Mouse (Mus musculus): Measurements from ENCODE around the gene Psmc1.

Gene Psmc1

GRCm38 (mm10) chr12:100104530-100104929 is 5.4 kb upstream of the Psmc1 start:
- TF ChIP-seq GATA4 (IDR thresholded peaks at IDR 0.05; ENCODE audit: insufficient replicate concordance, low read length) = no peak

DNA sequence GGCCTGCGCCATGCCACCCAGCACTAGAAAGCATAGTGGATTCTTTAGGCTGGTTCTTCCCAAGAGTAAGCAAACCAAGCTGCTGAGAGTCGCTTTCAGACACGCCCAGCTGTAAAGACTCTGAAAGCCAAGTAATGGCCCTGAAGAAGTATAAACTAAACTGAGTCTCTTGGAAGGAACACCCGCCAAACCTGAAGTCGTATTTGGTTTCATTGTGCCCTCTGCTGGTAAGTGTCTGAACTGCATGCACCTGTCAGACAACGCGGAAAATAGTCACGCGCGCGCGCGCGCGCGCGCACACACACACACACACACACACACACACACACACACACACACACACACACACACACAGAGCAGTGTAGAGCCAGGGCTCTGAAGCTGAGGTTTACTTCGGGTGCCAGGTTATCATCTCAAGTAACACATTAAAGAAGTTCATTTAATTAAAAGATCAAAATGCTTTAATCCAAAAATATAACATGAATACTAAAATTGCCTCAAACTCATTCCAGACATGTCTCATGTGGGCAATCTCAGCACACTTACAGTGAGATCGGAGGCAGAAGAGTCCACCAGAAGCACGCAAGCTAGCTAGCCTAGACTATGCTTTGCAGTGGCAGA is 3.6 kb upstream of the Psmc1 start:
- TF ChIP-seq GATA4 (IDR thresholded peaks at IDR 0.05; ENCODE audit: insufficient replicate concordance, low read length) = no peak

DNA sequence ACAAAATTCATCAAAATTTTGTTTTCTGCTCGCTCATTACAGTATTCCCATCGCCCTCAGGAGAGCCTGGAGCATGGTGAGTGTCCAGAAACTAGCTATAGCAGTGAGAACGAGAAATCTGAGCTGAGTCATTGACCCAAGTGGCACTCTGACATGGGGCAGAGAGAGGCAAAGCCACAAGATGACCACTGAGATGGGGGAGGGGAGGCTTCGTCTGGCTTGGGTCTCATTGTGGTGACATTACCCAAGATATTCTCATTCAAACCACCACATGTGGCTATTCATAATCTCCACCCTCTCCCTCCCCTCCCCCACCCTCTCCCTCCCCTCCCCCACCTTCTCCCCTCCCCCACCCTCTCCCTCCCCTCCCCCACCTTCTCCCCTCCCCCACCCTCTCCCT is 2.5 kb upstream of the Psmc1 start:
- no peak for TF ChIP-seq GATA4 (IDR thresholded peaks at IDR 0.05; ENCODE audit: insufficient replicate concordance, low read length)

DNA sequence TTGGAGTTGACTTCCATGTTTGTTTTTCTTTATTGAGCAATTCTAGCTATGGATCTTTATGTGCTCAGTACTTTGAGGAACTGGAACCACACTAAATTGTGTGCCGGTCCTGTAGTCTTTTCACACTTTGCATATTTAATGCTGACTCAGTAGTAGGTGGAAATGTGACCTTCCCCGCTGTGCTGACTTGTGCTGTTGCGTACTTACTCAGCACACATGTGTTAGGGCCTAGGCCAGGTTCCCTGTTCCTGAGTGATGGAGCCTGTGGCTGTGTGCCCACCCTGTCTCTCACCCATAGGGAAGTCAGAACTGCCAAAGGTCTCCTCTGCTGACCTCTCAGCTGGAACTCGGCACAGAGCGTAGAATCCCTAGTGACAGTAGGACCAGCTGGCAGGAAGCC is 6.0 kb downstream of the Psmc1 start:
- no peak for TF ChIP-seq GATA4 (IDR thresholded peaks at IDR 0.05; ENCODE audit: insufficient replicate concordance, low read length)

- TF ChIP-seq GATA4 (IDR thresholded peaks at IDR 0.05; ENCODE audit: insufficient replicate concordance, low read length) = no peak
These were observed 13.0 kb downstream of the Psmc1 start for GRCm38 (mm10) chr12:100122921-100123381.

GRCm38 (mm10) chr12:100123476-100123875 is 13.5 kb downstream of the Psmc1 start:
- TF ChIP-seq GATA4 (IDR thresholded peaks at IDR 0.05; ENCODE audit: insufficient replicate concordance, low read length) = no peak

GRCm38 (mm10) chr12:100124913-100125798 is 15.2 kb downstream of the Psmc1 start:
- no peak for TF ChIP-seq GATA4 (IDR thresholded peaks at IDR 0.05; ENCODE audit: insufficient replicate concordance, low read length)

DNA sequence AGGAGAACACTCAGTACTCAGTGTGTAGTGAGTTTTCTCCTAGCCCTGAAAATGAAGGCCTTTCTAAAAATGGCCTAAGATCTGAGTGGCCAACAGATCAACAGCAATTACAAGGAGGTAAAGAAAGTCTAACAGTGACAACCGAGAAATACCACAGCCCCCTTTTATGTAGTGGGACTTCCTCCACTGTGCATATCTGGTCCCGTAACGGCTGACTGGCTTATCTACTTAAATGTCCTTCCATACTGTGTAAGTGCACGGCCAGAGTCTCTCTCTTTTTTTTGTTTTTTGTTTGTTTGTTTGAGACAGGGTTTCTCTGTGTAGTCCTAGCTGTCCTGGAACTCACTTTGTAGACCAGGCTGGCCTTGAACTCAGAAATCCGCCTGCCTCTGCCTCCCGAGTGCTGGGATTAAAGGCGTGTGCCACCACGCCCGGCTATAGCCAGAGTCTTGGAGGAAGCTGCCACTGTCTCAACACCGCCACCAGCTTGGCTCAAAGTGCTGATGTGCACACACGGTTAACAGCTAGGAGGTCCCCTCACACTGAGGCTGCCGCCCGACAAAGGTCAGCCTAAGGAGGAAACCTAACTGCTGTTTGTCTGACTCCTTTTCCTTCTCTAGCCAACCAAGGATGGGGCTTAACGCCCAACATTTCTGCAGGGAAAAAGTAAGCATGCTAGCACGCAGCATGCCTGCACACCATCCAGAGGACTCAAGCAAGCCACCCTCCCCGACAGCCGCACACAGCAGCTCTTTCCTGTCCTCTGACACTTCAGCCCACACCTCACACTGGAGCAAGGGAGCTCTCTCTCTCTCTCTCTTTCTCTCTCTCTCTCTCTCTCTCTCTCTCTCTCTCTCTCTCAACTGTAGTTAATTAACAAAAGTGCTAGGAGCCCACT is 17.3 kb downstream of the Psmc1 start:
- TF ChIP-seq GATA4 (IDR thresholded peaks at IDR 0.05; ENCODE audit: insufficient replicate concordance, low read length) = no peak

DNA sequence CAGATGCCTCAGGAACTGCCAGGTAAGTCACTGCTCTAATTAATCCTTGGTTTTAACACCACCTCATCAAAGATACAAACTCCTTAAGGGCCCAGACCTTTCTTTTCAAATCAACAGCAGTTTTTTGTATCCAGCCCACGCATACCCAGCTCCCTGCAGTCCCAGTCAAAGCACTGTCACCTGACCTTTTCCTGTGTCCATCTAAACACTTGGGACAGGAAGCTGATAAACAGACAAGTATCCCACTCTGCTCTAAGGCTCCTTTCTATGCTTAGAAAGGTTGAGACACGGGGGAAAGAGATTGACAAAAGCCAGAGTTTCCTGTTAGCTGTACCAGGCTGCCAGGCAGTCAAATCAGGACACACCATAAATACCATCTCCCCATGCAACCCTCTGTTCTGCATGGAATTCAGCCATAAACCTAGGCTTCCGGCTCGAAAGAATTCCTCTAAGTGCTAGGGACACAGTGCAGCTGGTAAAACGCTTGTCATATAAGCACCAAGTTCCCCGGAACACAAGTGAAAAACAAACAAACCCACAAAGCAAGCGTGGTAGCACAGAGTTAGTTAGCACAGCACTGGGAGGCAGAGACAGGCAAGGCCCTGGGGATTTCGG is 18.0 kb downstream of the Psmc1 start:
- no peak for TF ChIP-seq GATA4 (IDR thresholded peaks at IDR 0.05; ENCODE audit: insufficient replicate concordance, low read length)

GRCm38 (mm10) chr12:100128522-100128921 is 18.6 kb downstream of the Psmc1 start:
- no peak for TF ChIP-seq GATA4 (IDR thresholded peaks at IDR 0.05; ENCODE audit: insufficient replicate concordance, low read length)

DNA sequence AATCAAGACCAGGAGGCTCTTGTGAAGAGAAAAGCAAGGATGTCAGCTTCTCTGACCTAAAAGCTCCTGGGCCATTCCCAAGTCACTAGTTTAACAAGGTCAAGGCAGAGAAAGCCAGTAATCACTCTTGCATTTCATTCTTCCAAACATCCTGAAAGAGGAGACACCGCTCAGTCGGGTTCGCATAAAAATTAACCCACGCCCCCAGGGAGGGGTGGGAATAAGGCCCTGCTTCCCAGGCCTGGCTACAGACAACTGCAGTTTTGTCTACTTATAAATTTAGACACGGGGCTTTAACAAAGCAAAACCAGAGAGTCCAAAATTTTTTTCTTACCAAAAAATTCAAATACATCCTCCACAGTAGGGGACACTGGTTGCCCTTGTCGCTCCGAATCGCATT is 19.0 kb downstream of the Psmc1 start:
- TF ChIP-seq GATA4 (IDR thresholded peaks at IDR 0.05; ENCODE audit: insufficient replicate concordance, low read length) = no peak

DNA sequence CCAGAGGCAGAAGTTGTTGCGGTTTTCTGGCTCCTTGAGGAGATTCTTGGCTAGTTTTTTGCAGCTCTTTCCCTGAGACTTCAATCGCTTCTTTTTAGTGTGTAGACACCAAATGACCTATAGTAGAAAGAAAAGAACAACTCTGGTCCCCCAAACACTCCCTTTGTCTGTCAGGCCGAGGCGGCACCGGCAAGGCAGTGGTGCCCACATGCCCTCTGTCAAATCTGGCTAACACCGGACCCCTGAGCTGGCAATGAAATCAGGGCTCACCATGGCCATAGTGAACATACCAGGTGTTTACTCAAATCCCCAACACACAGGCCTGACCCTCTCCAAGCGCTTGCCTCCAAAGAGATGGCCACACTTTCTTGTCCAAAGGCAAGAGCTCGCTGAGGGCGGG is 21.2 kb downstream of the Psmc1 start:
- no peak for TF ChIP-seq GATA4 (IDR thresholded peaks at IDR 0.05; ENCODE audit: insufficient replicate concordance, low read length)

GRCm38 (mm10) chr12:100131655-100132054 is 21.7 kb downstream of the Psmc1 start:
- no peak for TF ChIP-seq GATA4 (IDR thresholded peaks at IDR 0.05; ENCODE audit: insufficient replicate concordance, low read length)

GRCm38 (mm10) chr12:100134395-100134936 is 24.5 kb downstream of the Psmc1 start:
- no peak for TF ChIP-seq GATA4 (IDR thresholded peaks at IDR 0.05; ENCODE audit: insufficient replicate concordance, low read length)

GRCm38 (mm10) chr12:100135117-100135516 is 25.2 kb downstream of the Psmc1 start:
- TF ChIP-seq GATA4 (IDR thresholded peaks at IDR 0.05; ENCODE audit: insufficient replicate concordance, low read length) = no peak

Data from liver, adult (tissue).